Mouse (Mus musculus) embryonic facial prominence, embryonic 15.5 days (tissue): ENCODE data around the gene Tnnt1. TPM values are rescaled to one million over a fixed set of nuclear protein-coding genes. Genes with fewer than 3 reads are reported as not detected.
"Not testable (repeated sequence)": the region's sequence is repeated elsewhere in the genome, so short reads cannot be mapped to it uniquely, and the experiment has no call there.

Experiments used
- ATAC-seq: fragments of 200-750 bp; cut with Nextera tagmentation; 2 replicates; pipeline ENCODE4 v1.8.0; 2017; ENCODE audit warnings: low read depth, moderate TSS enrichment; ENCODE audit not compliant: insufficient number of reproducible peaks, low FRiP score, low TSS enrichment
- H3K27ac ChIP-seq: fragments of 300-500 bp; sonication (generic); replicated peaks from 2 replicates; pipeline ENCODE4 v1.5.1; 2015; ENCODE audit warnings: mild to moderate bottlenecking, inconsistent platforms
- H3K27me3 ChIP-seq: fragments of 300-500 bp; sonication (generic); 2 replicates; pipeline ENCODE4 v1.6.1; 2015; ENCODE audit warnings: inconsistent platforms
- H3K36me3 ChIP-seq: fragments of 300-500 bp; sonication (generic); 2 replicates; pipeline ENCODE4 v1.6.1; 2015; ENCODE audit warnings: mild to moderate bottlenecking, inconsistent platforms
- H3K4me1 ChIP-seq: fragments of 300-500 bp; sonication (generic); 2 replicates; pipeline ENCODE4 v1.6.1; 2015; ENCODE audit warnings: inconsistent platforms
- H3K4me2 ChIP-seq: fragments of 300-500 bp; sonication (generic); replicated peaks from 2 replicates; pipeline ENCODE4 v1.6.1; 2015; ENCODE audit warnings: mild to moderate bottlenecking, inconsistent platforms
- H3K4me3 ChIP-seq: fragments of 300-500 bp; sonication (generic); replicated peaks from 2 replicates; pipeline ENCODE4 v1.5.1; 2015; ENCODE audit warnings: mild to moderate bottlenecking, inconsistent platforms
- H3K9ac ChIP-seq: fragments of 300-500 bp; sonication (generic); 2 replicates; pipeline ENCODE4 v1.6.1; 2015; ENCODE audit warnings: inconsistent platforms
- H3K9me3 ChIP-seq: fragments of 300-500 bp; sonication (generic); replicated peaks from 2 replicates; pipeline ENCODE4 v1.6.1; 2016; ENCODE audit warnings: inconsistent platforms
- WGBS: fragments of 180-500 bp; shearing (Covaris S2); methylation state at CpG from one replicate; pipeline ENCODE4 v1.1.7; 2015; 5-methylcytosine and 5-hydroxymethylcytosine counted together
- polyA plus RNA-seq: library from polyadenylated mRNA; unstranded; fragments of >200 nt; fragmentation: Nextera tagmentation; extraction: Ambion mirVana; gene quantifications from 2 replicates; pipeline ENCODE4 v1.2.1, GENCODE M21; 2015

Gene Tnnt1
- polyA plus RNA-seq, 1 experiment from 2014 or later: 290 TPM

- no peak for ATAC-seq
- WGBS: 35% methylated on average over 4 of the region's 4 CpGs
- Histone ChIP-seq H3K4me1 (peaks cover 3% of the 10 kb centered on the region), H3K9ac (no peak overlapping the region), H3K36me3 (no peaks in the 10 kb centered on the region), H3K4me3 (no peak overlapping the region), H3K27me3 (peaks cover 2% of the 10 kb centered on the region; the same call in 1 of the 2 replicates), H3K4me2 (no peak overlapping the region), H3K9me3 (no peaks in the 10 kb centered on the region), H3K27ac (no peak overlapping the region)
Observed at GRCm38 (mm10) chr7:4537181-4537580, 21.0 kb upstream of the Tnnt1 start.

- no peak for ATAC-seq
- 93% methylated on average over 4 of the region's 4 CpGs for WGBS
- Histone ChIP-seq H3K4me2 (no peak overlapping the region), H3K9me3 (no peaks in the 10 kb centered on the region), H3K4me3 (no peak overlapping the region), H3K27me3 (peaks cover 8% of the 10 kb centered on the region; the same call in 1 of the 2 replicates), H3K27ac (no peak overlapping the region), H3K4me1 (peaks cover 6% of the 10 kb centered on the region), H3K36me3 (no peaks in the 10 kb centered on the region), H3K9ac (no peak overlapping the region)
Observed at GRCm38 (mm10) chr7:4536369-4536768, 20.2 kb upstream of the Tnnt1 start.

- 0 out of 2 replicates have a peak within 1 kb of the TSS, but pooled peaks have one; percentile 2 for H3K9ac ChIP-seq
- H3K9me3 ChIP-seq: no peaks in the 10 kb centered on the region
- peaks cover 8% of the 10 kb centered on the region; the same call in 1 of the 2 replicates for H3K27me3 ChIP-seq
- H3K4me2 ChIP-seq: peak within 1 kb of the TSS; percentile 49
- peaks cover 10% of the 10 kb centered on the region for H3K4me1 ChIP-seq
- 2% methylated on average over 28 of the region's 28 CpGs for WGBS
- H3K36me3 ChIP-seq: no peaks in the 10 kb centered on the region
- no peak within 1 kb of the TSS for H3K27ac ChIP-seq
- peak within 1 kb of the TSS; percentile 30 for H3K4me3 ChIP-seq
- ATAC-seq: peak; percentile 86
Observed at GRCm38 (mm10) chr7:4532005-4532729, 16.0 kb upstream of the Tnnt1 start, which contains the start of gene Dnaaf3. Gene Dnaaf3 (minus strand): TSS chr7:4532453.

GRCm38 (mm10) chr7:4530166-4530565 lies 14.0 kb upstream of the Tnnt1 start:
- H3K27me3 ChIP-seq, H3K4me3 ChIP-seq, ATAC-seq, H3K4me2 ChIP-seq, H3K36me3 ChIP-seq, H3K27ac ChIP-seq, H3K9ac ChIP-seq, H3K9me3 ChIP-seq: not testable (repeated sequence)
- peaks cover 20% of the 10 kb centered on the region for H3K4me1 ChIP-seq
- WGBS: 38% methylated on average over 7 of the region's 8 CpGs

- Histone ChIP-seq H3K4me3 (peak overlapping the region; percentile 44), H3K36me3 (no peaks in the 10 kb centered on the region), H3K27me3 (peaks cover 8% of the 10 kb centered on the region; the same call in 1 of the 2 replicates), H3K4me2 (peak overlapping the region; percentile 72), H3K27ac (no peak overlapping the region), H3K9ac (no peak overlapping the region), H3K9me3 (no peaks in the 10 kb centered on the region), H3K4me1 (peaks cover 18% of the 10 kb centered on the region)
- ATAC-seq: no peak
- 44% methylated on average over 18 of the region's 18 CpGs for WGBS
Observed at GRCm38 (mm10) chr7:4527302-4527689, 11.1 kb upstream of the Tnnt1 start.

- 20% methylated on average over 40 of the region's 40 CpGs for WGBS
- H3K9ac ChIP-seq: peak overlapping the region; percentile 42
- peaks cover under 1% of the 10 kb centered on the region; the same call in 1 of the 2 replicates for H3K27me3 ChIP-seq
- peak; percentile 92 for ATAC-seq
- H3K4me3 ChIP-seq: peak overlapping the region; percentile 44
- no peaks in the 10 kb centered on the region for H3K9me3 ChIP-seq
- peak overlapping the region; percentile 72 for H3K4me2 ChIP-seq
- peaks cover 13% of the 10 kb centered on the region for H3K4me1 ChIP-seq
- H3K36me3 ChIP-seq: no peaks in the 10 kb centered on the region
- peak overlapping the region; percentile 61 for H3K27ac ChIP-seq
Observed at GRCm38 (mm10) chr7:4526341-4527301, 10.4 kb upstream of the Tnnt1 start.

GRCm38 (mm10) chr7:4524212-4524922 lies 8.2 kb upstream of the Tnnt1 start, which contains the start of gene Tnni3:
Gene Tnni3 (minus strand): TSS chr7:4524229.
- 68% methylated on average over 15 of the region's 15 CpGs for WGBS
- not testable (repeated sequence) for H3K36me3 ChIP-seq, ATAC-seq, H3K27ac ChIP-seq, H3K9ac ChIP-seq, H3K4me2 ChIP-seq, H3K9me3 ChIP-seq, H3K4me3 ChIP-seq, H3K27me3 ChIP-seq
- H3K4me1 ChIP-seq: peaks cover 24% of the 10 kb centered on the region

- no peak for ATAC-seq
- Histone ChIP-seq H3K9ac (no peak overlapping the region), H3K27ac (no peak overlapping the region), H3K4me2 (no peak overlapping the region), H3K27me3 (no peaks in the 10 kb centered on the region; the same call in 1 of the 2 replicates), H3K36me3 (no peaks in the 10 kb centered on the region), H3K4me3 (no peak overlapping the region), H3K9me3 (no peaks in the 10 kb centered on the region), H3K4me1 (peaks cover 24% of the 10 kb centered on the region)
- WGBS: 85% methylated on average over 33 of the region's 33 CpGs
Observed at GRCm38 (mm10) chr7:4523205-4524130, 7.3 kb upstream of the Tnnt1 start.

- Histone ChIP-seq H3K27me3 (no peaks in the 10 kb centered on the region), H3K9me3 (no peaks in the 10 kb centered on the region), H3K4me1 (peaks cover 22% of the 10 kb centered on the region), H3K4me2 (no peak overlapping the region), H3K9ac (no peak overlapping the region), H3K36me3 (no peaks in the 10 kb centered on the region), H3K4me3 (no peak overlapping the region), H3K27ac (no peak overlapping the region)
- WGBS: 77% methylated on average over 6 of the region's 6 CpGs
- no peak for ATAC-seq
Observed at GRCm38 (mm10) chr7:4522292-4522691, 6.1 kb upstream of the Tnnt1 start.
